Mouse (Mus musculus): ENCODE data around the gene Gabra3. TPM values are rescaled to one million over a fixed set of nuclear protein-coding genes. Genes with fewer than 3 reads are reported as not detected.

Gene Gabra3
- 21.7 and 22.4 TPM in 2 replicates for polyA plus RNA-seq (2012; rRNA removed)

GRCm38 (mm10) chrX:72656230-72656898, at the start of gene Gabra3:
Gabra3 (minus strand) TSS chrX:72656848.

DNA sequence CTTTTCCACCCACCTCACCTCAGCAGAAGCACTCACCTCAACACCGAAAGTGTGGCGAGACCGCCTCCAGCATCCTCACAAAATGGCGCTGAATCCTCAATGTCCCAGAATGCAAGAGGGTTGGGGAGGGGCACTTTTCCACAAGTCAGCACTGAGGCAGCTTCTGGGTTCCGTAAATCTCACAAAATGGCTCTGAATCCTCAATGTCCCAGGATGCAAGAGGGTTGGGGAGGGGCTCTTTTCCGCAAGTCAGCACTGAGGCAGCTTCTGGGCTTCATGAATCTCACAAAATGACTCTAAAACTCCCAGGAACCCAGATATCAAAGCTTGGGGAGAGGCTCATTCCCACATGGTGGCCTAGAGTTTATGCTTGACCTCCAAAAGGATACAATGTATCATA, 269.9 kb downstream of the Gabra3 start, which contains the start of gene Magea10:
Magea10 (minus strand) TSS at position 101 of the 400 bp plus-strand sequence.

Other genes starting within 250 kb of the Gabra3 start
- 3.4 and 3.8 TPM in 2 replicates for gene Gabrq, start 168.3 kb upstream of the Gabra3 start, polyA plus RNA-seq (2012; rRNA removed)